ENCODE assay signal across 9 mouse cellular contexts in the genomic region with DNA sequence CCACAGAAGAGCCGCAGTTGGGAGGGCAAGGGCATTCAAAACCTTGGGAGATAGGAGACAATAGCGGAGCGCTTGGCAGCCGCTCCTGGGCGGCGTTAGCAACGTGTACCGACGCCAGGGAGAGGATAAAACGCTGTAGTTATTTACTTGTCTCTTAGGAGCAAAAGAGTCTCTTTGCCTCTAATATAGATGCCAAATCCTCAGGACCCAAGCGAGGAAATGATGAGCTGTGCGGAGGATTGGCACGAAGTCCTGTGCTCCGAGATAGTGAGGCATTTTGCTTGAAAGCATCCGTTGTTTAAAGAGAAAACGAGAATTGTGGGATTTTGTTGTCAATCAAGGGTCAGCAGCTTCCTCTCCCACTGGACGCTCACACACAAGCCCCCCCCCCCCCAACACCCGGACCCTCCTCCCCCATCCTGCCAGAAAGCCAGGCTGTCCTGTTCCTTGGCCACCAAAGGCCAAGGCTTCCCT.
A peak's percentile ranks its signal among the peaks of the same experiment; 100 is the strongest.
DNase-seq lines count a peak whose midpoint lies in the region; ATAC-seq lines count a peak whose summit lies in the region.
"Had no signal": no experiment of that assay in that cellular context is flagged by ENCODE, and none has a peak within 500 bp of the region (broad histone marks: within the 10 kb centered on the region; RNA-seq: fewer than 3 reads in every experiment).

No protein-coding gene starts in this region.

- no peak for DNase-seq in heart, adult 9 months (ENCODE audit: low spot score in 2 of 2)
- DNase-seq in embryo, embryonic 9.5 days (ENCODE audit: extremely low spot score): peak; percentile 10
- DNase-seq in layer of hippocampus, adult 18-20 months (ENCODE audit: low spot score in 2 of 2): peak; percentile 20 to 51
- peak; percentile 78 for DNase-seq in midbrain, embryonic 14.5 days
- no peak for DNase-seq in gastrocnemius, postnatal 25 days

- no peaks in the 10 kb centered on the region for H3K4me1 ChIP-seq in heart, embryonic 11.5 days (ENCODE audit: control insufficient read depth, insufficient read depth, low read length)
- H3K4me1 ChIP-seq in midbrain, embryonic 14.5 days (ENCODE audit: control insufficient read depth, insufficient read depth, low read length): peaks cover 23% of the 10 kb centered on the region

- H3K27ac ChIP-seq in heart, embryonic 11.5 days (ENCODE audit: low read depth, low read length): no peak overlapping the region
- peak overlapping the region; percentile 70 for H3K27ac ChIP-seq in midbrain, embryonic 14.5 days (replicated peaks; ENCODE audit: low read depth, low read length)
- H3K27ac ChIP-seq: liver, embryonic 14.5 days had no signal

- no peak overlapping the region for H3K9ac ChIP-seq in heart, embryonic 11.5 days (ENCODE audit: low read depth, low read length)
- peak overlapping the region; percentile 1; the same call in 1 of the 2 replicates for H3K9ac ChIP-seq in midbrain, embryonic 14.5 days (replicated peaks; ENCODE audit: low read length)
- H3K9ac ChIP-seq: liver, embryonic 14.5 days had no signal

- H3K36me3 ChIP-seq in heart, embryonic 11.5 days (ENCODE audit: control insufficient read depth, insufficient read depth, low read length): no peaks in the 10 kb centered on the region
- no peaks in the 10 kb centered on the region for H3K36me3 ChIP-seq in midbrain, embryonic 14.5 days (ENCODE audit: control insufficient read depth, insufficient read depth, low read length)

- no peaks in the 10 kb centered on the region for H3K9me3 ChIP-seq in heart, embryonic 11.5 days (replicated peaks; ENCODE audit: control insufficient read depth, low read length)
- no peaks in the 10 kb centered on the region for H3K9me3 ChIP-seq in midbrain, embryonic 14.5 days (ENCODE audit: control insufficient read depth, low read length)

- H3K4me3 ChIP-seq in heart, embryonic 11.5 days (ENCODE audit: low read depth, low read length): no peak overlapping the region
- H3K4me3 ChIP-seq in midbrain, embryonic 14.5 days (replicated peaks; ENCODE audit: low read depth, low read length): peak overlapping the region; percentile 6; the same call in 1 of the 2 replicates

- 58% methylated on average over 18 of the region's 18 CpGs for WGBS in heart, embryonic 11.5 days (ENCODE audit: insufficient replicate concordance)
- 10% methylated on average over 18 of the region's 18 CpGs for WGBS in midbrain, embryonic 14.5 days

- no peak for ATAC-seq in heart, embryonic 11.5 days (replicated peaks; ENCODE audit: insufficient number of reproducible peaks, low FRiP score, low TSS enrichment)
- ATAC-seq in midbrain, embryonic 14.5 days (ENCODE audit: low FRiP score, low TSS enrichment): peak; percentile 62
- ATAC-seq in monocyte, adult 5-6 weeks (replicated peaks; ENCODE audit: insufficient number of reproducible peaks, low FRiP score, low TSS enrichment, poor library complexity, severe bottlenecking): no peak
- ATAC-seq in erythroid progenitor cell, adult 5-6 weeks (replicated peaks; ENCODE audit: low FRiP score, poor library complexity, severe bottlenecking): no peak

- H3K27me3 ChIP-seq in heart, embryonic 11.5 days (ENCODE audit: control insufficient read depth, insufficient read depth, low read length): no peaks in the 10 kb centered on the region
- H3K27me3 ChIP-seq in midbrain, embryonic 14.5 days (ENCODE audit: control insufficient read depth, insufficient read depth, low read length): no peaks in the 10 kb centered on the region

- H3K4me2 ChIP-seq in heart, embryonic 11.5 days: peak overlapping the region; percentile 29
- peak overlapping the region; percentile 52 for H3K4me2 ChIP-seq in midbrain, embryonic 14.5 days (ENCODE audit: low read length)

Comparison
In these comparisons a context has a peak if more than half of its experiments do, and no peak if none do; other contexts are left out.
1. DNase-seq: peak in embryo, embryonic 9.5 days (single experiment), layer of hippocampus, adult 18-20 months (2 of 2) and midbrain, embryonic 14.5 days (single experiment); none in heart, adult 9 months (0 of 2) and gastrocnemius, postnatal 25 days (single experiment).